Mouse (Mus musculus): ENCODE results near the gene Lmx1b.

GRCm38 (mm10) chr2:33594181-33595084 lies 45.9 kb downstream of the Lmx1b start:
- TF ChIP-seq CTCF (IDR thresholded peaks at IDR 0.05) = no peak
- TF ChIP-seq EP300 (IDR thresholded peaks at IDR 0.05; ENCODE audit: insufficient read depth, low read depth, low read length) = no peak
- no peak for TF ChIP-seq POLR2A (IDR thresholded peaks at IDR 0.05; ENCODE audit: insufficient read depth, low read depth, low read length)

All from heart, adult 2 months (tissue).